Mouse (Mus musculus) embryo, embryonic 10 days (tissue): ENCODE results near the gene Pigl.
A peak's percentile ranks its signal among the peaks of the same experiment; 100 is the strongest.
"Not testable (repeated sequence)": the region's sequence is repeated elsewhere in the genome, so short reads cannot be mapped to it uniquely, and the experiment has no call there.

Experiments used
- DNase-seq: peaks from one replicate; pipeline ENCODE4 v3.0.0-alpha.2; 2015; ENCODE audit warnings: low spot score

The Pigl gene

GRCm38 (mm10) chr11:62467289-62467688 is 9.0 kb downstream of the Pigl start:
- not testable (repeated sequence) for DNase-seq

DNA sequence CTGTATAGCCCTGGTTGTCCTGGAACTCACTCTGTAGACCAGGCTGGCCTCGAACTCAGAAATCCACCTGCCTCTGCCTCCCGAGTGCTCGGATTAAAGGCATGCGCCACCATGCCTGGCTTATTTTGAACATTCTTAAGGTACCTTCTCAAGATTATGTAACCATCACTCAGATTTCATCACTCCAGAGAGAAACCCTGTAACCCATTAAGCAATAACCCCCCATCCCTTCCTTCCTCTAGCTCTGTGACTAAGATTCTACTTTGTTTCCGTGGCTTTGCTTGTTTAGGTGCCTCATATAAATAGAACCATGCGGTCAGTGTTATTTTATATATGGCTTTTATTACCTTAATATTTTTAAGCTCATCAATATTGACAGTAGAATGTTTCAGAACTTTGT is 12.2 kb downstream of the Pigl start:
- DNase-seq: no peak

GRCm38 (mm10) chr11:62473516-62473915 is 15.3 kb downstream of the Pigl start:
- no peak for DNase-seq

DNA sequence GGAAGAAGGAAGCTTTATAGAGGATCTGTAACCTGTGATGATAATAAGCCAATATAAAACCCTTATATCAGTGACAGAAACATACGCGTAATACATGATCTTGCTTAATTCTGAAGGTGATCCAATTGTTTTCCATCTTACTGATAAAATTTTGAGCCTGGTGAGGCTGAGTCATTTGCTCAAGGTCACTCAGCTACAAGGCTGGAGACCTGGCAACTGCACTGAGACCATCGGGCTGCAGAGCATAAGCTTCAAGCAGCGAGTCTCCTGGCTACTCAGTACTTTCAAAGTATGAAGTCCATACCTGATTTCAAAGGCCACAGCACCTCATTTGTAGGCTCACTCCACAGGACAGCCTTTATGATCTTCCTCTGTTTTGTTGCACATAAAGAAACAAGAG is 17.9 kb downstream of the Pigl start:
- DNase-seq: no peak

DNA sequence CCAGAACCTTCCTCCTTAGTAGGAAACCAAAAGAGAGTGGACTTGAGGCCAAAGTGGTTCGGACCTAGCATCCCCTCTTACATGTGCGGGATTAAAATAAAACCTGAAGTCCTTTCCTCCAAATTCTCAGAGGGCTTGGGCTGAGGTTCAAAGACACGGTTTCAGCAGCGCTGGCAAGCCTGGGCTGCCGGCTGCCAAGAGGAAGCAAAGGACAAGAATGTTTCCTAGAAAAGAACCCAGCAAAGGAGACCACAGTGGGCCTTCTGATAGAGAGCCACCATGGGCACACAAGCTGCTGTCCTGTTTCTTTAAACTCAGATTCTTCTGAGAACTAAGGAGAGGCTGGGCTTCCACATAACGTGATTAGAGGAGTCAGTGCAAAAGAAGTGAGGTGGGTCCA is 20.7 kb downstream of the Pigl start:
- DNase-seq: no peak

DNA sequence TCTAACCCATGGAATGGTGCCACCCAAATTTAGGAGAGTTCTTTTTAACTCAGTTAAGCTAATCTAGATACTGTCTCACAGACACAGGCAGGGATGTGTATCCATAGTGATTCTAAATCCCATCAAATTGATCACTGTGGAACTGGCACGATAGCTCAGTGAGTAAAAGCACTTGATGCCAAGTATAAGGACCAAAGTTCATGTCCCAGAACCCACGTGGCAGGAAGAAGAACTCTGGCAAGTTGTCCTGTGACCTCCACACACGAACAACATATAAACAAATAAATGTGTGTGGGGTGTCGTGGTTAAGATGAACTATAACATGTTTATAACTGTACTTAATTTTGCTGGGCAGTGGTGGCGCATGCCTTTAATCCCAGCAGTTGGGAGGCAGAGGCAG is 21.3 kb downstream of the Pigl start:
- no peak for DNase-seq

DNA sequence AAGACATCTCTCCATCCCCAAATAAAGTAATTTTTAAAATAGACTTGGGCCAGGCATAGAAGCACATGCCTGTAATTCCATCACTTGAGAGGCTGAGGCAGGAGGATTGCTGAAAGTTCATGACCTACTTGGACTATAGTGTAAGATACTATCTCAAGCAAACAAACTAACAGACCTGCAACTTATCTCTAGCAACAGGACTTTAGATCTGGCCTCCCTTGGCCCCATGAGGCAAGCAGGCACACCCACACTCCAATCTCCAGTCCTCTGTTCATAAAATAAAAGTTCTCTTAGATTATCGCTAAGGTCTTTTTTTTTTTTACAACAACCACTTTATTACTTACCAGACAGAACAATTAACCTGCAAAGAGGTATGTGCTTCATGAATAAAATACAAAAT is 28.7 kb downstream of the Pigl start:
- DNase-seq: no peak

GRCm38 (mm10) chr11:62487540-62488350 is 29.5 kb downstream of the Pigl start:
- DNase-seq: no peak

- no peak for DNase-seq
These were observed 35.4 kb downstream of the Pigl start for GRCm38 (mm10) chr11:62493701-62494100.

DNA sequence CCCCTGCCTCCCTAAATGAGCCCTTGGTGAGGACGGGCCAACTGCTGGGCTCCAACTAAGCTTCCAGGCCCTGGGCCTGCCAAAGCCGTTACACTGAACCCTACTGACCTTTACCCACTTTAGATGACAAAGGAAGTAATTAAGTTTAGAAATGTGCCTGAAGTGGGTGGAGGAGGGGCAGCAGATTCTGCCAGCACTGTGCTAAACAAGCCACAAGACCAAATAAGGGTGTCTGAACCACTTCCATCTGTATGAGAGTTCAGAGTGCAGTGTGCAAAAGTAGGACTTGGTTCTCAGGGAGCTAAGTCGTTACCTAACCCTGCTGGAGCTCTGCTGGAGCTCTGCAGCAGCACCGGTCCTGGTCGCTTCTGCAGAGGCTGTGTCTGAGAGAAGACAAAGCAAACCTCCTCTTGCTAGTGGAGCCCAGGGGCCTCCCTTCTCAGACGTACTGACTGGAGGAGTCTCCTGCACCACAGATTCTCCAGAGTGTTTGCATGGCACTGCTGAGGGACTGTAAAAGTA is 36.6 kb downstream of the Pigl start:
- DNase-seq: peak; percentile 87

- peak; percentile 27 for DNase-seq
These were observed 37.1 kb downstream of the Pigl start for GRCm38 (mm10) chr11:62495276-62495801.

DNA sequence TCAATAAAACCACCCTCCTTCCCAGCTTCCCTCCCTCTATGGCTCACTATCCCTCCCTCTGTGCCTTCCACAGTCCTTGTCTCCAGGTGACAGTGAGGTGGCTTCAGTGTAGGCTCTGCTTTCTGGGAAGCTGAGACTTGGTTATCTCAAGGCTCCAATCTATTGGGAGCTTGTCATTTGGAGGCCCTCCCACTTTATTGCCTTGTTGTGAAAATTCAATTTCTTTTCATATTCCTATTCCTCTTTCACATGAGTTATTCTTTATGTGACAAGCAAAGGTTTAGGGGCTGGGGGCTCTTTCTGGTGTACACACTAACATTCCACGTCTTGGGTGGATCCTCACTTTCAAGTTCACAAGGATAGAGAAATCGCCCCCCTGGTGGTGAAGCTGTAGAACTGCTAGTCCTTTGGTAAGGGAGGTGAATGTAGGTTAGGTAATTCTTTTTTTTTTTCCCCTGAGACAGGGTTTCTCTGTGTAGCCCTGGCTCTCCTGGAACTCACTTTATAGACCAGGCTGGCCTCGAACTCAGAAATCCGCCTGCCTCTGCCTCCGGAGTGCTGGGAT is 38.0 kb downstream of the Pigl start:
- DNase-seq: peak; percentile 63

DNA sequence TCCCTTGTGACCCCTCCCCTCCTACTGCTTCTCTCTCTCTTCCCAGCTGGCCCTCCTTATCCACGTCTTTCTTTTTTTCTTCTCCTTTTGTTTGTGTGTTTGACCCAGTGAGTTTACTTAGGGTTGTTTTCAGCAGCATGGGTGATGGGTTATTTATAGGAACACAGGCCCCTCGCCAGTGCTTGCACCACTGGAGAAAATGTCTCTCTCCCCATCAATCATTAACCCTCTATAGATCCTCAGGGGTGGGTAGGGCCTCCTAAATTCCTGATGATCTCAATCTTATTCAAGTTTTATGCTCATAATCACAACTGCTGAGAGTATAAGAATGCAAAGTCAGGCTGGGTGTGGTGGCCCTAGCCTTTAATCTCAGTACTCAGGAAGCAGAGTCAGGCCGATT is 38.9 kb downstream of the Pigl start:
- DNase-seq: no peak

GRCm38 (mm10) chr11:62498802-62499201 is 40.5 kb downstream of the Pigl start:
- no peak for DNase-seq

DNA sequence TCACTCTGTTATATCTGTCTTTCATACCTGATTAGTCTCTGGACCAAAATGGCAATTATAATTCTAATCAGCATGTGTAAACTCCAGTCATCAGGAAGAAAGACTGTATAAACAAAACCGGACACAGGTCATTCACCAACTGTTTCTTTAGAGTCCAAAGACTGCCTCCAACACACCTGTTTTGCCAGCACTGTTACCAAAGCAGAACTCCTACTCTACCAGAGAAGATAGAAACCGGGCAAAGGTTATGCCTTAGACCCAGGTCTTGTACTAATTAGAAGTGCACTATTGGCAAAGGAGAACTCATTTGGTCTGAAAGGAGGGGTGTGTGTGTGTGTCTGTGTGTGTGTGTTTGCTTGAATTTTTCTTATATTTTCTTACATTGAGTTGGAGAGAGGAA is 42.3 kb downstream of the Pigl start:
- no peak for DNase-seq

DNA sequence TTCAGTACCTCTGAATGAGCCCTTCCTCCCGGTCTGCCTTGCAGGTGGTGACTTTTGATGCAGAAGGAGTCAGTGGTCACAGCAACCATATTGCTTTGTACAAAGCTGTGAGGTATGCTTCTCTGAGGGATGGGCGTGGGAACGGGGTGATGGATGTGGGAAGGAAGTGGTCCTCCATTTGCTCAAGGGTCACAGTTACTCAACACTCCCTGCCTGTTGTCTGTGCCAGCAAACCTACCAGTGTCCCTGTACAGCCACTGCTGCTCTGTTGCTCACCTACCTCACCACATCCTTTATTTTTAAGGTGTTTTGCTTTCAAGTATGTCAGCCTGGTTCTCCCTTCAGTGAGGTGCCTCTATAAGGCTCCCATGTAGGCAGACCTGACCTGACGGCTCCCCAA is 49.4 kb downstream of the Pigl start:
- DNase-seq: no peak

- DNase-seq: not testable (repeated sequence)
These were observed 50.1 kb downstream of the Pigl start for GRCm38 (mm10) chr11:62508365-62508764.

- not testable (repeated sequence) for DNase-seq
These were observed 50.6 kb downstream of the Pigl start for GRCm38 (mm10) chr11:62508816-62509215.

- no peak for DNase-seq
These were observed 51.3 kb downstream of the Pigl start for GRCm38 (mm10) chr11:62509571-62509970.

- no peak for DNase-seq
These were observed 52.7 kb downstream of the Pigl start for GRCm38 (mm10) chr11:62510956-62511355.

- DNase-seq: no peak
These were observed 53.4 kb downstream of the Pigl start for GRCm38 (mm10) chr11:62511444-62512202.

GRCm38 (mm10) chr11:62512529-62513080 is 54.3 kb downstream of the Pigl start:
- no peak for DNase-seq
